Mouse (Mus musculus) forebrain, postnatal 0 days (tissue): ENCODE results near the gene Nrp1. TPM values are rescaled to one million over a fixed set of nuclear protein-coding genes. Genes with fewer than 3 reads are reported as not detected.

ENCODE experiments used
- ATAC-seq: fragments of 200-750 bp; cut with Nextera tagmentation; 2 replicates; pipeline ENCODE4 v1.8.0; 2017; ENCODE audit warnings: mild to moderate bottlenecking, moderate library complexity
- DNase-seq: peaks from one replicate; pipeline ENCODE4 v3.0.0-alpha.2; 2015
- H3K27ac ChIP-seq: fragments of 300-500 bp; sonication (generic); 2 replicates; pipeline ENCODE4 v1.5.1; 2014; ENCODE audit warnings: low read depth, mild to moderate bottlenecking, antibody characterized with exemption, low read length, moderate library complexity, mixed read lengths
- H3K27me3 ChIP-seq: fragments of 300-500 bp; sonication (generic); 2 replicates; pipeline ENCODE4 v1.6.1; 2014; ENCODE audit warnings: mild to moderate bottlenecking, low read length, mixed read lengths; ENCODE audit not compliant: insufficient read depth
- H3K36me3 ChIP-seq: fragments of 300-500 bp; sonication (generic); 2 replicates; pipeline ENCODE4 v1.6.1; 2014; ENCODE audit warnings: mild to moderate bottlenecking, moderate library complexity; ENCODE audit not compliant: insufficient read depth
- H3K4me1 ChIP-seq: fragments of 300-500 bp; sonication (generic); 2 replicates; pipeline ENCODE4 v1.6.1; 2014; ENCODE audit warnings: antibody characterized with exemption; ENCODE audit not compliant: insufficient read depth
- H3K4me2 ChIP-seq: fragments of 300-500 bp; sonication (generic); 2 replicates; pipeline ENCODE4 v1.6.1; 2014; ENCODE audit warnings: low read depth, mild to moderate bottlenecking, moderate library complexity
- H3K4me3 ChIP-seq: fragments of 300-500 bp; sonication (generic); 2 replicates; pipeline ENCODE4 v1.5.1; 2014; ENCODE audit warnings: low read depth, low read length, mixed read lengths
- H3K9ac ChIP-seq: fragments of 300-500 bp; sonication (generic); 2 replicates; pipeline ENCODE4 v1.6.1; 2014; ENCODE audit warnings: mild to moderate bottlenecking
- H3K9me3 ChIP-seq: fragments of 300-500 bp; sonication (generic); 2 replicates; pipeline ENCODE4 v1.6.1; 2016; ENCODE audit warnings: low read length
- CTCF ChIP-seq: sonication (generic); IDR thresholded peaks from 2 replicates; pipeline ENCODE4 v1.5.1; 2016; ENCODE audit warnings: antibody characterized with exemption, control low read depth, low read depth
- WGBS: fragments of 180-500 bp; shearing (Covaris S2); extraction: QIAGEN DNeasy Blood & Tissue Kit; methylation state at CpG from one replicate; pipeline ENCODE4 v1.1.7; 2014; 5-methylcytosine and 5-hydroxymethylcytosine counted together
- polyA plus RNA-seq: library from polyadenylated mRNA; unstranded; fragments of >200 nt; fragmentation: Nextera tagmentation; extraction: Ambion mirVana; gene quantifications from 2 replicates; pipeline ENCODE4 v1.2.1, GENCODE M21; 2015
- total RNA-seq: library from RNA; depleted of rRNA; stranded (reverse); fragments of >200 nt; gene quantifications from 2 replicates; pipeline ENCODE4 v1.2.3, GENCODE M21; 2014

The Nrp1 gene
- total and polyA plus RNA-seq, 2 experiments from 2014 or later = 87.1 to 93.3 TPM

DNA sequence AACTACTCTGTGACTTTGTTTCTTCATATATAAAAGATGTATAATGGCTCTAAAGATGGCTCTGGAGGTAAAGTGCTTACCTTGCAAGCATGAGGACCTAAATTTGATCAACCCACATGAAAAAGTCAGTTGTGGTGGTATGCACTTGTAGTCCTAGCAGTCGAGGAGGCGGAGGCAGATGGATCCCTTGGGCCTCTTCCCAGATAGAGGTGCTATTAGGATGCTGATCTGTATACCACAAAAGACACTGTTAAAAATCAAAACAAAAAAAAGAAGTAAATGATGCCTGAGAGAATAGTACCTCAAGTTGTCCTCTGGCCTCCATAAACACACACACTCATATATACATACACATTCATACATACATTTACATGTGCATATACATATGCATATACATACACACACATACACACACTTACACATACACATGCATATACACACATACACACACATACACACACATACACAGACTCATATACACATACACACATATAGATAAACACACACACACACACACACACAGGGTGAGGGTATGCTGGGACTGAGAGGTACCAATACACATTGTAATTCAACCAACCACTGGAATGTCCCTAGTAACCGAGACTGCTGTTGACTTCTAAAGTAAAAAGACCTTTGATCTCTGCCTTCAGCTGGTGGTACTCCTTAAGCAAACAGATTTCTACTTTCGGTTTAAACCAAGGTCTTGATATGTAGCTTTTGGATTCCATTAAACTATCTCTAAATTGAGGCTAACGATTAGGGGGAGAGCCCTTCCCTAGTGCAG lies 115.2 kb downstream of the Nrp1 start:
- Histone ChIP-seq H3K4me2 (no peak overlapping the region), H3K27me3 (no peaks in the 10 kb centered on the region), H3K27ac (no peak overlapping the region), H3K36me3 (peaks cover 8% of the 10 kb centered on the region; the same call in 1 of the 2 replicates), H3K4me3 (no peak overlapping the region), H3K9me3 (no peaks in the 10 kb centered on the region), H3K4me1 (no peaks in the 10 kb centered on the region), H3K9ac (no peak overlapping the region)
- ATAC-seq = no peak
- TF ChIP-seq CTCF = no peak
- no peak for DNase-seq
- WGBS = 76% methylated on average over 5 of the region's 5 CpGs

DNA sequence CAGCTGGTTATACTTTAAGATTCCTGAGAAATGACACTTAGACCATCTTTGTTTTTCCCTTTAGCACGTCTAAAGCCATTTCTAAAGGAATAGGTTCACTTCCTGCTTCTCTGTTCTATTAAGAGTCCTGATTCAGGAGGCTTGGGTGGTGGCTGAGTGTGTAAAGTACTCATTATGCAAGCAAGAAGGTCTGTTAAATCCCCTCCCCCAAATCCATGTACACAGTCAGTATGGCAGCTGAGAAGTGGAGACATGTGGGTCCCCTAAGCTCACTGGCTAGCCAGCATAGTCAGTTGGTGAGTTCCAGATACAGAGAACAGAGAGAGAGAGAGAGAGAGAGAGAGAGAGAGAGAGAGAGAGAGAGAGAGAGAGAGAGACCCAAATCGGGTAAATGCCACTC lies 116.2 kb downstream of the Nrp1 start:
- ATAC-seq (no peak), DNase-seq (no peak)
- H3K27me3 ChIP-seq = no peaks in the 10 kb centered on the region
- no peak overlapping the region for H3K27ac ChIP-seq
- no peak overlapping the region for H3K9ac ChIP-seq
- 0 out of 2 replicates have a peak, but pooled peaks cover 2% of the 10 kb centered on the region for H3K36me3 ChIP-seq
- H3K9me3 ChIP-seq = no peaks in the 10 kb centered on the region
- WGBS = 40% methylated on average over 2 of the region's 2 CpGs
- H3K4me3 ChIP-seq = no peak overlapping the region
- TF ChIP-seq CTCF = no peak
- H3K4me2 ChIP-seq = no peak overlapping the region
- no peaks in the 10 kb centered on the region for H3K4me1 ChIP-seq

DNA sequence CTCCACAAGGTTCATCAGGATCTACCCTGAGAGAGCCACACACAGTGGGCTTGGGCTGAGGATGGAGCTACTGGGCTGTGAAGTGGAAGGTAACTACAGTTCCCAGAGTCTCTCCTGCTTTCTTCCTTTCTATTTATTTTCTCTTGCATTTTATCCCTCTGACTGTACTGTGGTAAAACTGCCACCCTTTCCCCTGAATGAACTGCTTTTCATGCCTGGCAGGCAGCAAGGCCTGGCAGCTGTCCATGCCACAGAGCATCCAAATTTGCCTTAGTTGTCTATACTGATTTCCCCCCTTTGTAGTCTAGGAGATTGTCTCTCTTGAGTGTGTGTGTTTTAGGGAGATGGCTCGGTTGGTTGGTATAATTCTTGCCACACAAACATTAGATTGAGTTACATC lies 117.8 kb downstream of the Nrp1 start:
- 34% methylated on average over 1 of the region's 1 CpGs for WGBS
- Histone ChIP-seq H3K4me3 (no peak overlapping the region), H3K27me3 (no peaks in the 10 kb centered on the region), H3K4me2 (no peak overlapping the region), H3K4me1 (no peaks in the 10 kb centered on the region), H3K9ac (no peak overlapping the region), H3K27ac (no peak overlapping the region), H3K36me3 (peaks cover 8% of the 10 kb centered on the region; the same call in 1 of the 2 replicates), H3K9me3 (no peaks in the 10 kb centered on the region)
- DNase-seq = peak; percentile 16
- no peak for TF ChIP-seq CTCF
- ATAC-seq = no peak

DNA sequence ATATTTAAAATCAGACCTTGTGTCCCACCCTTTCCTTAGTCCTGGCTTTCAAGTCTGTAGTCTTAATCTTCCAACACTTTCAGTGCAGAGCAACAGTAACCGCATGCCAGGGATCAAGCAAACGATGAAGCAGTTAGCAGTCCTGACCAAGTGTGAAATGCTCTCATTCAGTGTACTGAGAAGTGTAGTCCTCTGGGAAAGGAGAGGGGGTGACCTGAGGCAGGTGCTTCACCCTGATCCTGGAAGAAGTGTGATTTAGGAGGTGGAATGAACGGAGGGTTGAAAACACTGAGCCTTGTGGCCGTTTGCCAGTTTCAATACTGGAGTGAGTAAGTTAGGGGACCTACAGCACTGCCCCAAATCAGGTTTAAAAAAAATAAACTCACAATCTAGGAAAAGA lies 119.6 kb downstream of the Nrp1 start:
- Histone ChIP-seq H3K27ac (no peak overlapping the region), H3K9me3 (no peaks in the 10 kb centered on the region), H3K4me2 (no peak overlapping the region), H3K4me1 (no peaks in the 10 kb centered on the region), H3K27me3 (no peaks in the 10 kb centered on the region), H3K36me3 (peaks cover 8% of the 10 kb centered on the region), H3K9ac (no peak overlapping the region), H3K4me3 (no peak overlapping the region)
- DNase-seq (no peak), ATAC-seq (no peak)
- no peak for TF ChIP-seq CTCF
- WGBS = 75% methylated on average over 4 of the region's 4 CpGs

DNA sequence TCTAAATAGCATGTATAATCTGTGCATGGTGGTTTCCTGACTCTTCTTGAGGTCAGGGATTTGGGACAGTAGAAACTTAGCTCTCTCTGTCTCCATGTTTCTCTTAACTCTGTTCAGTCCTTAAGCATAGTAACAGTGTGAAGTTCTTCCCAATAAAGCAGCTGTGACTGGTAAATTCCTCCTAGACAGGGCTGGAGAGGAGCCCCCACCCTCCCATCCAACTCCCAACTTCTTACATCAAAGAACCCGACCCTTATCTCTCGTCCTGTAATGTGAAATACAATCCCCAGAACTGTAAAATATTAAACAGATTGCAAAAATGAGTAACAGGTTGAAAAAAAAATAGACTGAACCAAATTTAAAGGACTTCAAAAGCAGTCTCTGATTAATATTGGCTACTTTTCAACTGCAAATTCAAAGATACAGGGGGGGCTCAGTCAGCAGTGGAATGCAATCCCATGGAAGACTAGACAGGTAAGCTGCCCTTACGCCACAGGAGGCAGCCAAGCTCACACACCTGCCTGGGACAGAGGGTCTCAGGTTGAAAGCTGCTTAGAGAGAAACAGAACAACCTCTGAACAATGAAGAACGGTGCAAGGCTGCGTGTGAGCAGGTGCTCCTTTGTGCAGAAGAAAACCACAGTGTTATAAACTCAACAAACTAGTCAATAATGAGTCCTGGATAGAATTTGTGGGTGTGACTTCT lies 121.1 kb downstream of the Nrp1 start:
- DNase-seq = no peak
- no peaks in the 10 kb centered on the region for H3K9me3 ChIP-seq
- H3K4me3 ChIP-seq = no peak overlapping the region
- 69% methylated on average over 5 of the region's 5 CpGs for WGBS
- H3K4me2 ChIP-seq = no peak overlapping the region
- no peak for TF ChIP-seq CTCF
- H3K36me3 ChIP-seq = peaks cover 6% of the 10 kb centered on the region
- H3K9ac ChIP-seq = no peak overlapping the region
- H3K27ac ChIP-seq = no peak overlapping the region
- no peak for ATAC-seq
- H3K27me3 ChIP-seq = no peaks in the 10 kb centered on the region
- H3K4me1 ChIP-seq = no peaks in the 10 kb centered on the region

DNA sequence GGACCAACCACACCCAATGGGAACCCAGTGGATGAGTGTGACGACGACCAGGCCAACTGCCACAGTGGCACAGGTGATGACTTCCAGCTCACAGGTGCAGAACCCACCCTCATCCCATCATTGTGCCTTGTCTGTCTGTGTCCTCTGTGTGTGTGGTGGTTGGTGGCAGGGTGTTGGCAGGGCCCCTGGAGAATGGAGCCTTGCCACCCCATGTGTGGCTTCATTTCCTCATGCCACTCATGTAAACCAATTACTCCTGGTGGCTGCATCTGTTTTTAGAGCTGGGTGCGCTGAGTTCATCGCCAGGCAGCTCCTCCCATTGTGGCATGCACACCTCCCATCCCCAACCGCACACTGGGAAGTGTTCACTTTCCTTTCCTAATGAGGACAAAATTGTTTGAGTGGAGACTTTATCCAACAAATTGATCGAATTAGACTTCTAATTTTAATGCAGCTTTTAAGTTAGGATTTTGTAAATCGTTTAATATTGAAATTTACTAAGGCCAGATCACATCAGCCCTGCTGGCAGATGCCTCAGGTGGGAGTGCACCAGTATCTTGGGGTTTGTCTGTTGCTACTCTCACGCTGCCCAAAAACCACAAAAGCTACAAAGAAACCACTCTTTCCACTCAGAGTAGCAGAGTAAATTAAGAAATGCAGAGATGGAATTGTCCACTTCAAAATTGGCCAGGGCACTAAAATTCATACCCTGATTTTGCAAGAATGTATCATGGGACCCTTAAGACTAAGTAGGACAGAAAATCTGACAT lies 122.7 kb downstream of the Nrp1 start:
- Histone ChIP-seq H3K27ac (no peak overlapping the region), H3K4me1 (no peaks in the 10 kb centered on the region), H3K4me2 (no peak overlapping the region), H3K36me3 (peaks cover 6% of the 10 kb centered on the region), H3K27me3 (no peaks in the 10 kb centered on the region), H3K9ac (no peak overlapping the region), H3K9me3 (no peaks in the 10 kb centered on the region), H3K4me3 (no peak overlapping the region)
- ATAC-seq (no peak; the same call in 1 of the 2 replicates), DNase-seq (no peak)
- WGBS = 74% methylated on average over 8 of the region's 8 CpGs
- TF ChIP-seq CTCF = no peak
